Mouse (Mus musculus): ENCODE measurements around the gene Stx1a. TPM values are rescaled to one million over a fixed set of nuclear protein-coding genes. Genes with fewer than 3 reads are reported as not detected.
A peak's percentile ranks its signal among the peaks of the same experiment; 100 is the strongest.

The Stx1a gene
- polyA plus RNA-seq, 1 experiment from 2014 or later, result 195 TPM

- peaks cover 10% of the 10 kb centered on the region for H3K4me1 ChIP-seq (ENCODE audit: control insufficient read depth, insufficient read depth, low read length)
- H3K27me3 ChIP-seq (ENCODE audit: control insufficient read depth, insufficient read depth, low read depth, low read length), result no peaks in the 10 kb centered on the region
- peak overlapping the region; percentile 47; the same call in 1 of the 2 replicates for H3K27ac ChIP-seq (ENCODE audit: low read length)
- WGBS, result 39% methylated on average over 16 of the region's 16 CpGs
- no peaks in the 10 kb centered on the region for H3K9me3 ChIP-seq (replicated peaks; ENCODE audit: control insufficient read depth, low read length, poor library complexity, severe bottlenecking)
- ATAC-seq, result 0 out of 2 replicates have a peak, but pooled peaks have one; percentile 62
- no peak overlapping the region for H3K4me3 ChIP-seq (ENCODE audit: low read depth, low read length)
- H3K4me2 ChIP-seq (ENCODE audit: low read length), result peak overlapping the region; percentile 40
- no peaks in the 10 kb centered on the region for H3K36me3 ChIP-seq (ENCODE audit: control insufficient read depth, insufficient read depth, low read length)
- H3K9ac ChIP-seq (ENCODE audit: low read depth, low read length), result peak overlapping the region; percentile 33; the same call in 1 of the 2 replicates
These were observed 22.5 kb upstream of the Stx1a start for GRCm38 (mm10) chr5:135000751-135001150.

- ATAC-seq, result peak; percentile 63
- Histone ChIP-seq H3K27me3 (ENCODE audit: control insufficient read depth, insufficient read depth, low read depth, low read length) (no peaks in the 10 kb centered on the region), H3K9me3 (replicated peaks; ENCODE audit: control insufficient read depth, low read length, poor library complexity, severe bottlenecking) (no peaks in the 10 kb centered on the region), H3K4me1 (ENCODE audit: control insufficient read depth, insufficient read depth, low read length) (peaks cover 10% of the 10 kb centered on the region), H3K36me3 (ENCODE audit: control insufficient read depth, insufficient read depth, low read length) (no peaks in the 10 kb centered on the region), H3K4me2 (ENCODE audit: low read length) (peak overlapping the region; percentile 40), H3K27ac (ENCODE audit: low read length) (peak overlapping the region; percentile 47; the same call in 1 of the 2 replicates), H3K9ac (ENCODE audit: low read depth, low read length) (peak overlapping the region; percentile 33; the same call in 1 of the 2 replicates), H3K4me3 (ENCODE audit: low read depth, low read length) (no peak overlapping the region)
- WGBS, result under 1% methylated on average over 14 of the region's 14 CpGs
These were observed 22.0 kb upstream of the Stx1a start for GRCm38 (mm10) chr5:135001309-135001708.

- H3K4me2 ChIP-seq (ENCODE audit: low read length), result no peak overlapping the region
- ATAC-seq, result no peak
These were observed 21.1 kb upstream of the Stx1a start for GRCm38 (mm10) chr5:135002151-135002550.

GRCm38 (mm10) chr5:135007802-135008571 lies 15.3 kb upstream of the Stx1a start:
- H3K27ac ChIP-seq (ENCODE audit: low read length), result peak overlapping the region; percentile 99
- no peaks in the 10 kb centered on the region for H3K9me3 ChIP-seq (replicated peaks; ENCODE audit: control insufficient read depth, low read length, poor library complexity, severe bottlenecking)
- peak overlapping the region; percentile 68 for H3K4me3 ChIP-seq (ENCODE audit: low read depth, low read length)
- peaks cover 22% of the 10 kb centered on the region for H3K4me1 ChIP-seq (ENCODE audit: control insufficient read depth, insufficient read depth, low read length)
- no peaks in the 10 kb centered on the region for H3K27me3 ChIP-seq (ENCODE audit: control insufficient read depth, insufficient read depth, low read depth, low read length)
- H3K9ac ChIP-seq (ENCODE audit: low read depth, low read length), result peak overlapping the region; percentile 88
- 30% methylated on average over 16 of the region's 16 CpGs for WGBS
- ATAC-seq, result no peak
- peak overlapping the region; percentile 85 for H3K4me2 ChIP-seq (ENCODE audit: low read length)
- no peaks in the 10 kb centered on the region for H3K36me3 ChIP-seq (ENCODE audit: control insufficient read depth, insufficient read depth, low read length)

More at GRCm38 (mm10) chr5:135002151-135002550, 21.1 kb upstream of the Stx1a start:
- no peaks in the 10 kb centered on the region for H3K27me3 ChIP-seq (ENCODE audit: control insufficient read depth, insufficient read depth, low read depth, low read length)
- no peaks in the 10 kb centered on the region for H3K9me3 ChIP-seq (replicated peaks; ENCODE audit: control insufficient read depth, low read length, poor library complexity, severe bottlenecking)
- H3K4me1 ChIP-seq (ENCODE audit: control insufficient read depth, insufficient read depth, low read length), result peaks cover 10% of the 10 kb centered on the region
- WGBS, result 68% methylated on average over 5 of the region's 5 CpGs
- H3K27ac ChIP-seq (ENCODE audit: low read length), result no peak overlapping the region
- no peak overlapping the region for H3K9ac ChIP-seq (ENCODE audit: low read depth, low read length)
- H3K4me3 ChIP-seq (ENCODE audit: low read depth, low read length), result no peak overlapping the region
- H3K36me3 ChIP-seq (ENCODE audit: control insufficient read depth, insufficient read depth, low read length), result no peaks in the 10 kb centered on the region

GRCm38 (mm10) chr5:135008671-135009589 lies 14.4 kb upstream of the Stx1a start, which contains the start of gene Abhd11:
Gene Abhd11 (plus strand): TSS chr5:135009152.
- Histone ChIP-seq H3K9me3 (replicated peaks; ENCODE audit: control insufficient read depth, low read length, poor library complexity, severe bottlenecking) (no peaks in the 10 kb centered on the region), H3K9ac (ENCODE audit: low read depth, low read length) (peak within 1 kb of the TSS; percentile 88), H3K27ac (ENCODE audit: low read length) (peak within 1 kb of the TSS; percentile 99), H3K4me1 (ENCODE audit: control insufficient read depth, insufficient read depth, low read length) (peaks cover 22% of the 10 kb centered on the region), H3K4me3 (ENCODE audit: low read depth, low read length) (peak within 1 kb of the TSS; percentile 68), H3K36me3 (ENCODE audit: control insufficient read depth, insufficient read depth, low read length) (no peaks in the 10 kb centered on the region), H3K27me3 (ENCODE audit: control insufficient read depth, insufficient read depth, low read depth, low read length) (no peaks in the 10 kb centered on the region), H3K4me2 (ENCODE audit: low read length) (peak within 1 kb of the TSS; percentile 85)
- peak; percentile 92 for ATAC-seq
- under 1% methylated on average over 52 of the region's 52 CpGs for WGBS

- Histone ChIP-seq H3K4me3 (ENCODE audit: low read depth, low read length) (peak overlapping the region; percentile 68), H3K27me3 (ENCODE audit: control insufficient read depth, insufficient read depth, low read depth, low read length) (no peaks in the 10 kb centered on the region), H3K27ac (ENCODE audit: low read length) (peak overlapping the region; percentile 99), H3K4me2 (ENCODE audit: low read length) (peak overlapping the region; percentile 85), H3K4me1 (ENCODE audit: control insufficient read depth, insufficient read depth, low read length) (peaks cover 22% of the 10 kb centered on the region), H3K36me3 (ENCODE audit: control insufficient read depth, insufficient read depth, low read length) (no peaks in the 10 kb centered on the region), H3K9me3 (replicated peaks; ENCODE audit: control insufficient read depth, low read length, poor library complexity, severe bottlenecking) (no peaks in the 10 kb centered on the region), H3K9ac (ENCODE audit: low read depth, low read length) (peak overlapping the region; percentile 72)
- under 1% methylated on average over 37 of the region's 37 CpGs for WGBS
- peak; percentile 88 for ATAC-seq
These were observed 13.5 kb upstream of the Stx1a start for GRCm38 (mm10) chr5:135009590-135010319.

- Histone ChIP-seq H3K36me3 (ENCODE audit: control insufficient read depth, insufficient read depth, low read length) (no peaks in the 10 kb centered on the region), H3K4me1 (ENCODE audit: control insufficient read depth, insufficient read depth, low read length) (peaks cover 22% of the 10 kb centered on the region), H3K27ac (ENCODE audit: low read length) (peak overlapping the region; percentile 99), H3K4me3 (ENCODE audit: low read depth, low read length) (peak overlapping the region; percentile 68), H3K9me3 (replicated peaks; ENCODE audit: control insufficient read depth, low read length, poor library complexity, severe bottlenecking) (no peaks in the 10 kb centered on the region), H3K4me2 (ENCODE audit: low read length) (peak overlapping the region; percentile 85), H3K27me3 (ENCODE audit: control insufficient read depth, insufficient read depth, low read depth, low read length) (no peaks in the 10 kb centered on the region), H3K9ac (ENCODE audit: low read depth, low read length) (peak overlapping the region; percentile 72)
- 61% methylated on average over 7 of the region's 7 CpGs for WGBS
- ATAC-seq, result no peak
These were observed 13.0 kb upstream of the Stx1a start for GRCm38 (mm10) chr5:135010320-135010709.
